Mouse (Mus musculus): ENCODE measurements around the gene Snx17.
"Not testable (repeated sequence)": the region's sequence is repeated elsewhere in the genome, so short reads cannot be mapped to it uniquely, and the experiment has no call there.

Snx17 gene

GRCm38 (mm10) chr5:31197072-31197471, 4.0 kb downstream of the Snx17 start:
- no peak for DNase-seq

GRCm38 (mm10) chr5:31198170-31198569, 5.1 kb downstream of the Snx17 start:
- no peak for DNase-seq

- DNase-seq, result no peak
Measured at GRCm38 (mm10) chr5:31198616-31199320, 5.7 kb downstream of the Snx17 start.

- no peak for DNase-seq
Measured at GRCm38 (mm10) chr5:31199321-31199892, 6.4 kb downstream of the Snx17 start.

- no peak for DNase-seq
Measured at GRCm38 (mm10) chr5:31199893-31200292, 6.9 kb downstream of the Snx17 start.

- peak; percentile 32 for DNase-seq
Measured at GRCm38 (mm10) chr5:31200327-31200768, 7.3 kb downstream of the Snx17 start.

- no peak for DNase-seq
Measured at GRCm38 (mm10) chr5:31201042-31201741, 8.2 kb downstream of the Snx17 start.

- peak; percentile 94 for DNase-seq
Measured at GRCm38 (mm10) chr5:31201742-31202590, 8.9 kb downstream of the Snx17 start, which contains the start of gene Zfp513. TSS of gene Zfp513 (minus strand) at chr5:31202303.

GRCm38 (mm10) chr5:31202933-31203332, 9.9 kb downstream of the Snx17 start:
- DNase-seq, result no peak

- no peak for DNase-seq
Measured at GRCm38 (mm10) chr5:31203866-31204265, 10.8 kb downstream of the Snx17 start.

- DNase-seq, result no peak
Measured at GRCm38 (mm10) chr5:31204421-31204820, 11.4 kb downstream of the Snx17 start.

GRCm38 (mm10) chr5:31216554-31216953, 23.5 kb downstream of the Snx17 start:
- DNase-seq, result not testable (repeated sequence)

GRCm38 (mm10) chr5:31218294-31218693, 25.3 kb downstream of the Snx17 start:
- peak; percentile 44 for DNase-seq

GRCm38 (mm10) chr5:31219070-31219469, 26.0 kb downstream of the Snx17 start:
- no peak for DNase-seq

GRCm38 (mm10) chr5:31219474-31219873, 26.4 kb downstream of the Snx17 start:
- no peak for DNase-seq

GRCm38 (mm10) chr5:31219911-31220447, 27.0 kb downstream of the Snx17 start:
- no peak for DNase-seq

GRCm38 (mm10) chr5:31220448-31221303, 27.6 kb downstream of the Snx17 start, which contains the start of gene Ppm1g:
TSS of gene Ppm1g (minus strand) at chr5:31220687.
- DNase-seq, result peak; percentile 98

- peak; percentile 52 for DNase-seq
Measured at GRCm38 (mm10) chr5:31221304-31221945, 28.4 kb downstream of the Snx17 start.

GRCm38 (mm10) chr5:31222696-31223095, 29.7 kb downstream of the Snx17 start:
- no peak for DNase-seq

GRCm38 (mm10) chr5:31226641-31227040, 33.6 kb downstream of the Snx17 start:
- DNase-seq, result no peak

Data from thymus, postnatal 14 days (tissue).